Mouse (Mus musculus) lung, adult 2 months (tissue): ENCODE results near the gene Fanca.

Experiments used
- CTCF ChIP-seq: fragments of 200-500 bp; IDR thresholded peaks from 2 replicates; pipeline ENCODE4 v1.5.1; 2011; ENCODE audit warnings: mild to moderate bottlenecking, low read length, control low read depth; ENCODE audit not compliant: insufficient read depth
- POLR2A ChIP-seq: fragments of 200-500 bp; IDR thresholded peaks from 2 replicates; pipeline ENCODE4 v1.6.1; 2011; ENCODE audit warnings: low read depth, mild to moderate bottlenecking, control low read depth, low read length, borderline replicate concordance; ENCODE audit errors: extremely low read depth

- TF ChIP-seq POLR2A (no peak), CTCF (no peak)
These were observed 37.9 kb downstream of the Fanca start for GRCm38 (mm10) chr8:123280302-123281094.
